Mouse (Mus musculus) brain, adult 2 months (tissue): ENCODE data around the gene Pot1b.
A peak's percentile ranks its signal among the peaks of the same experiment; 100 is the strongest.

Experiments used
- DNase-seq: peaks from one replicate; pipeline ENCODE4 v3.0.0; 2011; ENCODE audit warnings: low read depth, low spot score

Gene Pot1b

GRCm38 (mm10) chr17:55711984-55712811, at the start of gene Pot1b:
TSS of gene Pot1b (minus strand) at chr17:55712628.
- peak; percentile 98 for DNase-seq

DNA sequence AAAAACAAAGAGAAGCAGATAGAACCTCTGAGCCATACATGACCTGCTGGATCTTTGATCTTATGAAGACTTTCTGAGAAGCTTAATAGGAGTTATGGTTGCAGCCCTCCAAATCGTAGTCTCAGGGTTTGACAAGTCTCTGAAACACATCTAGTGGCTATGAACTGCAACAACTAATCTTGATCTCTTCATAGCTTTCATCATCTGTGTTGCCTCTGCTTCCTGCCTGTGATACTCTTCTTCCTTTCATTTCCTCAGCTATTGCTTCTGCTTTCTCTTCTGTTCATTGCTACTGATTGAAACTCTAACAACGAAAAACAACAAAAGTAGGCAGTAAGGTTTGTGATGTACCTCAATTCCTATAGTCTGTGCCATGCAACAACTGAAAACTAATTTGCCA, 38.7 kb upstream of the Pot1b start:
- no peak for DNase-seq

GRCm38 (mm10) chr17:55749786-55750185, 37.4 kb upstream of the Pot1b start, which contains the start of gene Adgre4:
TSS of gene Adgre4 (plus strand) at chr17:55749984.
- DNase-seq: peak; percentile 2

- peak; percentile 3 for DNase-seq
Measured at GRCm38 (mm10) chr17:55736675-55737074, 24.2 kb upstream of the Pot1b start.

DNA sequence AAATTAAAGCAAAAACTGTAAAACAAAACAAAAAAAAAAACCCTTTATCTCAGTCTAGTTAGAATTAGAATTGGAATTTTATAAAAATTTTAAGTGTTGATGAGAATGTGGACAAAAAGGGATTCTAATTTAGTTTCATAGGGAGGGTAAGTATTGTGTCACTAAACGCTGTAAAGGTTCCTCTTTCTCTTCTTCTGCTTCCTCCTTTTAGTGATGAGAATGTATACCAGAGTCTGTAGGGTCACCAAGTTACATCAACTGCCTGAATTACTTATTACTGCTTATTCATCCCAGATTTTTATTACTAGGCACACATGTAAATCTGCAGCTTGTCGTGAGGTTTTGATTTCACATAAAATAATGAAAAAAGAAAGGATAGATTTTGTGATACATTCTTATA, 13.8 kb upstream of the Pot1b start:
- no peak for DNase-seq

DNA sequence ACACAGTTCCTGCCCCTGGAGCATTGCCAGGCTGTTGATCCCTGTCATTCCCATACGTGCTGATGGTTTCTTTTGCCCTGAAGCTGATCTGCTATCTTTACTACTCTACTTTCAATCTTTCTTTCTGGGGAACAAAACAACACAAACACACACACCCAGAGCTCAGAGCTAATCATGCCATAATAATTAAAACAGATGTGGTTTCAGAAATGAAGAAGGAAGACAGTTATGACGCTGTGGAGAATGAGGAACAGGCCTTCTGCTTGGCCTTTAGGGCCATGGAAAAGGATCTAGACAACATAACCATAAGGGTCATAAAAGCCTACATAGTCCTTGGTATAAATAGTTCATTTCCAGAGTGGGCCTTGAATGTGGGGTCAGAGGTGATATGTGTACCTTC, 9.8 kb upstream of the Pot1b start:
- DNase-seq: no peak

DNA sequence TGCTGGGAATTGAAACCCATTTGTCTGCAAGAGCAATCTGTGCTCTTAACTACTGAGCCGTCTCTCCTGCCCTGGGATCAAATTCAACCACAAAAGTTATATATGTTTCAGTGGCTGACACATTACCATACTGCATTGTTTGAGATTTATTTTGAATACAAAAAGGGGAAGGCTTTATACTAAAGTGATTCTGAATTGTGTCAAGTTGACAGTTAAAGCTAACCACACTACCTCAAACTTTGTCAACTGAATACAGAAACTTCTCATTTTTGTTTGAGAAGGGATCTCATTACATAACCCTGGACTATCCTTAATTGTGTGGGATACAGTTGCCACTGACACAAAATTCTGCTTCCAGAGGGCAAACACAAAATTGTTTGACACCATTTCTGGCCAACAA, 8.8 kb upstream of the Pot1b start:
- no peak for DNase-seq

- DNase-seq: no peak
Measured at GRCm38 (mm10) chr17:55702865-55703264, 9.6 kb downstream of the Pot1b start.

DNA sequence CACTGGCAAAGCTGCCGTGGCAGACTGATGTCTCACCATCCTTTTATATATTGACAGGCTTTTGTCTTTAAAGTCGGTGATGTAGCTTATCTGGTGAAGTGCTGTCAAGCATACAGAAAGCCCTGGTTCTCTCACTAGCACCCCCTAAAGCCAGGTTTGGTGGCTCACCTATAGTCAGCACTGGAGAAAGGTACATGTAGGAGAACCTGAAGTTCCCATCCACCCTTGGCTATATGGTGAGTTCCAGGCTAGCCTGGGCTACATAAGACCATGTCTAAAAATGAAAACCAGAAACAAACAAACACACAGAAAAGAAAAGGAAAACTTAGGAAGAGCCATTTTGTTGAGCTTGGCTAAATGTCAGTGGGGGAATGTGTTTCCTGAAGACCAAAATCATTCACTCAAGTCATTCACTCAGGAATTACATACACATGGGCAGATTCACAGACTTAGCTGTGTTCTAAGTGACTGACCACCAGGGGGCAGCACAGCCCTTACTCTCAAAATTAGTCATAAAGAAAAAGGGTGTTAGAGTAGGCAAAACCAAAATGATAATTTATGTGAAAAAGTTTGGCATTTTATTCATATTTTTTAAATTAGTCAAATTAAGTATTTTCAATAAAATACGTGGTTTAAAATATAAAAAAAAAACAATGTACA, 10.1 kb downstream of the Pot1b start:
- DNase-seq: peak; percentile 92

DNA sequence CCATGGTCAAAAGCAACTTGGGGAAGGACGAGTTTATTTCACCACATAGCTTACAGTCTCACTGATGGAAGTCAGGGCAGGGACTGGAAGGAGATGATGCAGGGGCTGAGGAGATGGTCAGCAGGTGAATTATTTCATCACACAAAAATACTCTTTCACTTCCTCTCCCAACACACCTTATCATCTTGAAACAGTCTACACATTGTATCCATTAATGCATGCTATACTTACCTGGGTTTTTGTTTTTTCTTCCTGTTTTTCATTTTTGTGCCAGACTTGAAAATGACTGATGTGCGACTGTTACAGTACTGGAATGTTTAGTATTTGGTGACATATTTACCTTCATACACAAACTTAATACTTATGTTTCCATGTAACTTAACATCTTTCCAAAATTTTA, 13.0 kb downstream of the Pot1b start:
- no peak for DNase-seq

DNA sequence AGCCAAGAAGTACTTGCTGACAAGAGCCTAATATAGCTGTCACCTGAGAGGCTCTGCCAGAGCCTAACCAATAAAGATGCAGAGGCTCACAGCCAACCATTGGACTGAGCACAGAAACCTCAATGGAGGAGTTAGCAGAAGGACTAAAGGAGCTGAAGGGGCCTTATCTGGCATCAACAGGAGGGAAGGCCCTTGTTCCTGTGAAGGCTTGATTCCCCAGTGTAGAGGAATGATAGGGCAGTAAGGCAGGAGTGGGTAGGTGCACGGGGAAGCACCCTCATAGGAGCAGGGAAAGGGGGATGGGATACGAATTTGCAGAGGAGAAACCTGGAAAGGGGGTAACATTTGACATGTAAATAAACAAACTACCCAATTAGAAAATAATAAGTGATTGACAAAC, 51.3 kb downstream of the Pot1b start:
- no peak for DNase-seq

DNA sequence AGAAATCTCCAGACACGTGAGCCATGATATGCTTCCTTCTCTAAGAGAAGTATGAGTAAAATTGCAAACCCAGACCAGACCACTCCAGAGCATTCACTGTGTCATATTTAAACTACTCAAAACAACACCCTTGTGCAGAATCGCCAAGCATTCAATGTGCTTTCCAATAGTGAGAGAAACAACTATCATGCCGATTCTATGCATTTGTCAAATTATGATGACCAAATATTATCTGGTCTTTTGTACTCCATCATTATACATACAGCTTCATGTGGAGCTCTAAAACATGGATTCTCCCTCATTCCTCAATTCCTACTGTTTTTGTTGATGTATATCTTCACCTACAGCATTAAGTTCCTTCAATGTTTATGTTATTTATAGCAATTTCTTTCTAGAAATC, 87.3 kb downstream of the Pot1b start, which contains the start of gene Vmn2r118:
Gene Vmn2r118, minus strand, starts transcription at position 101 of the 400 bp plus-strand sequence.
- no peak for DNase-seq
